In genomic region chr7:111616231-111616937, GRCm38 (mm10) we compare ENCODE assay signal across 8 mouse cellular contexts.
DNase-seq lines count a peak whose midpoint lies in the region; ATAC-seq and TF ChIP-seq lines count a peak whose summit lies in the region.

No protein-coding gene starts in this region.

- H3K4me3 ChIP-seq in liver, adult 2 months (ENCODE audit: insufficient read depth, low read depth, low read length): no peak overlapping the region
- no peak overlapping the region for H3K4me3 ChIP-seq in liver, embryonic 11.5 days (ENCODE audit: low read depth, low read length)

- TF ChIP-seq POLR2A in liver, adult 2 months (IDR thresholded peaks at IDR 0.05; ENCODE audit: extremely low read depth, insufficient read depth, low read length): no peak

- H3K4me1 ChIP-seq in liver, adult 2 months (ENCODE audit: control insufficient read depth, insufficient read depth, low read length): no peaks in the 10 kb centered on the region
- H3K4me1 ChIP-seq in liver, embryonic 11.5 days (replicated peaks; ENCODE audit: control insufficient read depth, insufficient read depth, low read length): no peaks in the 10 kb centered on the region

- no peak overlapping the region for H3K27ac ChIP-seq in liver, adult 2 months (replicated peaks; ENCODE audit: insufficient read depth, low read depth, low read length)
- H3K27ac ChIP-seq in liver, embryonic 11.5 days (ENCODE audit: low read depth, low read length): no peak overlapping the region

- no peak for ATAC-seq in liver, embryonic 11.5 days (replicated peaks; ENCODE audit: low FRiP score)

- no peaks in the 10 kb centered on the region for H3K79me2 ChIP-seq in liver, adult 2 months (ENCODE audit: control insufficient read depth, insufficient read depth, low read length)

- peak; percentile 51 to 63 for DNase-seq in cerebellum, postnatal 14 days
- DNase-seq in cerebellum, adult 11 months: no peak
- DNase-seq in liver, adult 2 months (ENCODE audit: extremely low read depth, low read depth, low spot score): peak; percentile 5
- no peak for DNase-seq in liver, embryonic 11.5 days (ENCODE audit: low spot score)
- peak; percentile 45 for DNase-seq in kidney, postnatal 10 days
- peak; percentile 7 for DNase-seq in skeletal muscle tissue, adult 2 months (ENCODE audit: low read depth, low spot score)
- DNase-seq in thymus, postnatal 4 days: no peak
- no peak for DNase-seq in frontal cortex, postnatal 36 days (ENCODE audit: low spot score in 2 of 2)

- H3K4me2 ChIP-seq in liver, embryonic 11.5 days: no peak overlapping the region

- H3K9me3 ChIP-seq in liver, embryonic 11.5 days (ENCODE audit: control insufficient read depth, low read length): no peaks in the 10 kb centered on the region

- H3K36me3 ChIP-seq in liver, adult 2 months (ENCODE audit: control insufficient read depth, insufficient read depth, low read length): no peaks in the 10 kb centered on the region
- no peaks in the 10 kb centered on the region for H3K36me3 ChIP-seq in liver, embryonic 11.5 days (ENCODE audit: control insufficient read depth, insufficient read depth, low read length)

- 73% methylated on average over 16 of the region's 16 CpGs for WGBS in liver, adult 2 months
- 82% methylated on average over 16 of the region's 16 CpGs for WGBS in liver, embryonic 11.5 days

- H3K27me3 ChIP-seq in liver, adult 2 months (ENCODE audit: control insufficient read depth, insufficient read depth, low read length): no peaks in the 10 kb centered on the region
- H3K27me3 ChIP-seq in liver, embryonic 11.5 days (replicated peaks; ENCODE audit: control insufficient read depth, insufficient read depth, low read length): no peaks in the 10 kb centered on the region

- no peak for TF ChIP-seq CTCF in liver, adult 2 months (IDR thresholded peaks at IDR 0.05; ENCODE audit: low read depth, low read length)

- no peak overlapping the region for H3K9ac ChIP-seq in liver, adult 2 months (ENCODE audit: low read depth, low read length)
- H3K9ac ChIP-seq in liver, embryonic 11.5 days (ENCODE audit: low read depth, low read length): no peak overlapping the region

Comparison
In these comparisons a context has a peak if more than half of its experiments do, and no peak if none do; other contexts are left out.
1. DNase-seq: peak in cerebellum, postnatal 14 days (2 of 2), liver, adult 2 months (single experiment), kidney, postnatal 10 days (single experiment) and skeletal muscle tissue, adult 2 months (single experiment); none in cerebellum, adult 11 months (single experiment), liver, embryonic 11.5 days (single experiment), thymus, postnatal 4 days (single experiment) and frontal cortex, postnatal 36 days (0 of 2).